Mouse (Mus musculus): Measurements from ENCODE around the gene Abhd6. TPM values are rescaled to one million over a fixed set of nuclear protein-coding genes. Genes with fewer than 3 reads are reported as not detected.

The Abhd6 gene
- polyA plus RNA-seq (2015; fragmentation: Nextera tagmentation; extraction: Ambion mirVana): 23.9 and 24.2 TPM in 2 replicates

GRCm38 (mm10) chr14:8002432-8003092 lies at the start of gene Abhd6:
Gene Abhd6 (plus strand): TSS chr14:8002902.
- Histone ChIP-seq H3K27me3 (peaks cover 30% of the 10 kb centered on the region), H3K4me3 (peak within 1 kb of the TSS; percentile 69), H3K4me1 (peaks cover 18% of the 10 kb centered on the region), H3K9me3 (no peaks in the 10 kb centered on the region), H3K4me2 (peak within 1 kb of the TSS; percentile 84), H3K9ac (peak within 1 kb of the TSS; percentile 73), H3K27ac (peak within 1 kb of the TSS; percentile 44), H3K36me3 (no peaks in the 10 kb centered on the region)
- peak; percentile 78 for ATAC-seq (ENCODE audit: insufficient number of reproducible peaks, insufficient read depth, low FRiP score, low TSS enrichment, low read depth)
- 1% methylated on average over 38 of the region's 38 CpGs for WGBS

- Histone ChIP-seq H3K4me2 (no peak overlapping the region), H3K27me3 (no peaks in the 10 kb centered on the region), H3K4me1 (0 out of 2 replicates have a peak, but pooled peaks cover 11% of the 10 kb centered on the region), H3K9ac (no peak overlapping the region), H3K36me3 (peaks cover 31% of the 10 kb centered on the region), H3K27ac (peak overlapping the region; percentile 39; the same call in 1 of the 2 replicates), H3K4me3 (no peak overlapping the region), H3K9me3 (no peaks in the 10 kb centered on the region)
- ATAC-seq (ENCODE audit: insufficient number of reproducible peaks, insufficient read depth, low FRiP score, low TSS enrichment, low read depth): no peak
- WGBS: 51% methylated on average over 6 of the region's 6 CpGs
These were observed 48.6 kb upstream of the Abhd6 start for GRCm38 (mm10) chr14:7954071-7954471.

GRCm38 (mm10) chr14:7956427-7956826 lies 46.3 kb upstream of the Abhd6 start:
- H3K4me2 ChIP-seq: no peak overlapping the region
- H3K27me3 ChIP-seq: no peaks in the 10 kb centered on the region
- peaks cover 9% of the 10 kb centered on the region for H3K36me3 ChIP-seq
- H3K27ac ChIP-seq: no peak overlapping the region
- no peak overlapping the region for H3K4me3 ChIP-seq
- H3K9me3 ChIP-seq: no peaks in the 10 kb centered on the region
- ATAC-seq (ENCODE audit: insufficient number of reproducible peaks, insufficient read depth, low FRiP score, low TSS enrichment, low read depth): no peak
- H3K4me1 ChIP-seq: peaks cover 11% of the 10 kb centered on the region; the same call in 1 of the 2 replicates
- no peak overlapping the region for H3K9ac ChIP-seq
- WGBS: 75% methylated on average over 10 of the region's 10 CpGs

GRCm38 (mm10) chr14:7957049-7957448 lies 45.7 kb upstream of the Abhd6 start, which contains the start of gene Gm45521:
Gene Gm45521 (plus strand): TSS chr14:7957288.
- Histone ChIP-seq H3K4me2 (no peak within 1 kb of the TSS), H3K9ac (no peak within 1 kb of the TSS), H3K4me3 (no peak within 1 kb of the TSS), H3K36me3 (peaks cover 3% of the 10 kb centered on the region; the same call in 1 of the 2 replicates), H3K4me1 (peaks cover 10% of the 10 kb centered on the region; the same call in 1 of the 2 replicates), H3K9me3 (no peaks in the 10 kb centered on the region), H3K27me3 (no peaks in the 10 kb centered on the region), H3K27ac (no peak within 1 kb of the TSS)
- 59% methylated on average over 9 of the region's 9 CpGs for WGBS
- ATAC-seq (ENCODE audit: insufficient number of reproducible peaks, insufficient read depth, low FRiP score, low TSS enrichment, low read depth): no peak

GRCm38 (mm10) chr14:7960616-7961015 lies 42.1 kb upstream of the Abhd6 start:
- H3K27ac ChIP-seq: no peak overlapping the region
- no peak for ATAC-seq (ENCODE audit: insufficient number of reproducible peaks, insufficient read depth, low FRiP score, low TSS enrichment, low read depth)
- 46% methylated on average over 11 of the region's 11 CpGs for WGBS

GRCm38 (mm10) chr14:7961714-7962113 lies 41.0 kb upstream of the Abhd6 start:
- H3K9ac ChIP-seq: no peak overlapping the region
- H3K9me3 ChIP-seq: no peaks in the 10 kb centered on the region
- no peaks in the 10 kb centered on the region; the same call in 1 of the 2 replicates for H3K4me1 ChIP-seq
- no peak overlapping the region for H3K4me3 ChIP-seq
- no peaks in the 10 kb centered on the region for H3K36me3 ChIP-seq
- no peak overlapping the region for H3K27ac ChIP-seq
- no peak for ATAC-seq (ENCODE audit: insufficient number of reproducible peaks, insufficient read depth, low FRiP score, low TSS enrichment, low read depth)
- WGBS: 68% methylated on average over 5 of the region's 5 CpGs
- H3K27me3 ChIP-seq: no peaks in the 10 kb centered on the region
- H3K4me2 ChIP-seq: no peak overlapping the region

More at GRCm38 (mm10) chr14:7960616-7961015, 42.1 kb upstream of the Abhd6 start:
- no peaks in the 10 kb centered on the region for H3K36me3 ChIP-seq
- no peak overlapping the region for H3K9ac ChIP-seq
- H3K4me3 ChIP-seq: no peak overlapping the region
- H3K9me3 ChIP-seq: no peaks in the 10 kb centered on the region
- no peaks in the 10 kb centered on the region for H3K27me3 ChIP-seq
- H3K4me2 ChIP-seq: no peak overlapping the region
- H3K4me1 ChIP-seq: no peaks in the 10 kb centered on the region; the same call in 1 of the 2 replicates

GRCm38 (mm10) chr14:7962626-7963025 lies 40.1 kb upstream of the Abhd6 start:
- Histone ChIP-seq H3K9ac (no peak overlapping the region), H3K4me2 (no peak overlapping the region), H3K27me3 (no peaks in the 10 kb centered on the region), H3K4me3 (no peak overlapping the region), H3K27ac (no peak overlapping the region), H3K4me1 (no peaks in the 10 kb centered on the region; the same call in 1 of the 2 replicates), H3K9me3 (no peaks in the 10 kb centered on the region), H3K36me3 (no peaks in the 10 kb centered on the region)
- WGBS: 86% methylated on average over 2 of the region's 2 CpGs
- no peak for ATAC-seq (ENCODE audit: insufficient number of reproducible peaks, insufficient read depth, low FRiP score, low TSS enrichment, low read depth)

GRCm38 (mm10) chr14:7963160-7963559 lies 39.5 kb upstream of the Abhd6 start:
- H3K4me3 ChIP-seq: no peak overlapping the region
- H3K4me2 ChIP-seq: no peak overlapping the region
- no peaks in the 10 kb centered on the region for H3K36me3 ChIP-seq
- no peak overlapping the region for H3K9ac ChIP-seq
- no peaks in the 10 kb centered on the region for H3K27me3 ChIP-seq
- ATAC-seq (ENCODE audit: insufficient number of reproducible peaks, insufficient read depth, low FRiP score, low TSS enrichment, low read depth): no peak
- H3K4me1 ChIP-seq: no peaks in the 10 kb centered on the region; the same call in 1 of the 2 replicates
- H3K27ac ChIP-seq: no peak overlapping the region
- WGBS: 63% methylated on average over 7 of the region's 7 CpGs
- H3K9me3 ChIP-seq: no peaks in the 10 kb centered on the region

GRCm38 (mm10) chr14:7964219-7964889 lies 38.3 kb upstream of the Abhd6 start:
- Histone ChIP-seq H3K4me1 (no peaks in the 10 kb centered on the region; the same call in 1 of the 2 replicates), H3K4me2 (no peak overlapping the region), H3K4me3 (no peak overlapping the region), H3K36me3 (no peaks in the 10 kb centered on the region), H3K9ac (no peak overlapping the region), H3K27ac (no peak overlapping the region), H3K9me3 (no peaks in the 10 kb centered on the region), H3K27me3 (no peaks in the 10 kb centered on the region)
- no peak for ATAC-seq (ENCODE audit: insufficient number of reproducible peaks, insufficient read depth, low FRiP score, low TSS enrichment, low read depth)
- 52% methylated on average over 11 of the region's 11 CpGs for WGBS

GRCm38 (mm10) chr14:7971889-7972493 lies 30.7 kb upstream of the Abhd6 start:
- H3K27me3 ChIP-seq: no peaks in the 10 kb centered on the region
- 58% methylated on average over 10 of the region's 10 CpGs for WGBS
- no peak overlapping the region for H3K9ac ChIP-seq
- no peak overlapping the region for H3K4me3 ChIP-seq
- H3K36me3 ChIP-seq: no peaks in the 10 kb centered on the region
- H3K4me2 ChIP-seq: no peak overlapping the region
- H3K4me1 ChIP-seq: no peaks in the 10 kb centered on the region
- no peak for ATAC-seq (ENCODE audit: insufficient number of reproducible peaks, insufficient read depth, low FRiP score, low TSS enrichment, low read depth)
- H3K27ac ChIP-seq: no peak overlapping the region
- H3K9me3 ChIP-seq: no peaks in the 10 kb centered on the region

GRCm38 (mm10) chr14:7974643-7975042 lies 28.1 kb upstream of the Abhd6 start:
- H3K27me3 ChIP-seq: no peaks in the 10 kb centered on the region
- 79% methylated on average over 1 of the region's 1 CpGs for WGBS

More at GRCm38 (mm10) chr14:7974643-7975042, 28.1 kb upstream of the Abhd6 start:
- Histone ChIP-seq H3K27ac (no peak overlapping the region), H3K4me1 (no peaks in the 10 kb centered on the region), H3K9ac (no peak overlapping the region), H3K9me3 (no peaks in the 10 kb centered on the region), H3K4me3 (no peak overlapping the region), H3K4me2 (no peak overlapping the region), H3K36me3 (no peaks in the 10 kb centered on the region)
- no peak for ATAC-seq (ENCODE audit: insufficient number of reproducible peaks, insufficient read depth, low FRiP score, low TSS enrichment, low read depth)
